Mouse (Mus musculus): Measurements from ENCODE around the gene Dtnbp1. TPM values are rescaled to one million over a fixed set of nuclear protein-coding genes. Genes with fewer than 3 reads are reported as not detected.

Gene Dtnbp1
- total RNA-seq, 2 experiments from 2014 or later, result 81.1 to 82.7 TPM

- no peak for DNase-seq
Measured at GRCm38 (mm10) chr13:44903416-44903815, 98.5 kb downstream of the Dtnbp1 start.

GRCm38 (mm10) chr13:44902299-44902698, 99.6 kb downstream of the Dtnbp1 start:
- DNase-seq, result no peak

GRCm38 (mm10) chr13:44896211-44896610, 105.7 kb downstream of the Dtnbp1 start:
- no peak for DNase-seq

DNA sequence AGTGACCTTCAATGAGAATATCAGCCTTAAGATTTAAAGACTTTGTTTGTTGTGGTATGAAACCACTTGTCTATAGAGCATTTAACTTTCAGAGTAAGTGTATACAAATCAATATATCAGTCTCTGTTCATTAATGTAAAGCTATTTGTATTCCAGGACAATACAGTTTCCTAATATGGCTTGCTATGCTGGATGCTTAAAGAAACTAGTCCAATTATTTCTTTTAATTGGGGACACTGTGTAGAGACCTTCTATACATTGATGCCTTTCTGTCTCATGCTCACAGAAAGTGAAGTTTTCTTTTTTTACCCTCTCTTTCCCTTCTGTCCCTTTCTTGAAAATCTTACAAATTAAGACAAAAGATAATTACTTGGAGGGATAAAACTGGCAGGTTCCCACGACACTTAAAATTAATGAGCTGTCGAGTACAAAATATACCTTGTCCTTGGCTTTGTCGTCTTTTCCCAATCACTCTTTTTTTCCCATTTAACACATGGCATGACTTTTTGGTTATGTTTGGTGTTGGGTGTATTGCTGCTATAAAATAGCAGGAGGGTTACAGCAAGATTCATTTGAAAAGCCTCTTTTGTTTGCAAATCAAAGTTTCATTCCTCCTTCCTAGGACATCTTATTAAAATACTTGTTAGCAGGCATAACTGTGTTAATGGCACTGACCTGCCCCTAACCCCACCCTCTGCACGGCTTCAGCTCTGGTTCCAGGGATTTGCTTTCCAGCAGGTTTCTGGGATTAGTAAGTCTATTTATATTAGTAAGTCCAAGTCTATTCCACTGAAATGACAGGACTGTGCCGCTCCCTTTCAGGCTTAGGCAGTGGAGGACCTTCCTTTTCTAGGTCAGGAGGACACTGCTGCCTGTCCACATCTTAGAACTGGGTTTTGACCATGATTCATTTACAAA, 109.9 kb downstream of the Dtnbp1 start:
- no peak for DNase-seq

GRCm38 (mm10) chr13:44890612-44891011, 111.3 kb downstream of the Dtnbp1 start:
- no peak for DNase-seq

GRCm38 (mm10) chr13:44886221-44886620, 115.7 kb downstream of the Dtnbp1 start:
- no peak for DNase-seq

- no peak for DNase-seq
Measured at GRCm38 (mm10) chr13:44881001-44881400, 120.9 kb downstream of the Dtnbp1 start.

DNA sequence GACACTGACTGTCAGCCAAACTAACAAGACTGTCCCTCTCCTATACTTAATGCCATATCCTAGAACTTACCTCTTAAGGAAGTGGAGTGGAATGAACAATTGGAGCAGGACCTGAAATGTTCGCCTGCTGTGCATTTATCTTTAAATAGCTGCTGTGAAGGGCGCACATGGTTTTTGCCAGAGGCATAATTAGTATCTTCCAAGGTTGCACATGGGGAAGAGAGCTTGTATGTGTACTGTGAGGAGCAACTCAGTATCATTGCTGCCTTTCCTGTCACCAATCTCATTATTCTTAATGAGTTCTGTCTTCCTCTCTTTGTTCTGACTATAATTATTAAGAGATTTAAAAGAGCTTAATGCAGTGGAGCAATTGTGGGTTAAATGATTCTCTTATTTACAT, 125.1 kb downstream of the Dtnbp1 start:
- DNase-seq, result no peak

Other genes with a start within 250 kb of the Dtnbp1 start
- gene Gm9817, start 76.5 kb upstream of the Dtnbp1 start, total RNA-seq (2021), result under 1 TPM in 1 of 2 experiments, not detected in 1; 0.12 TPM